Mouse (Mus musculus) G1E (cell line): Measurements from ENCODE around the gene Cln5. TPM values are rescaled to one million over a fixed set of nuclear protein-coding genes. Genes with fewer than 3 reads are reported as not detected.

Experiments used
- ATAC-seq: 2 replicates; pipeline ENCODE4 v1.8.0; 2016; ENCODE audit warnings: mild to moderate bottlenecking; ENCODE audit not compliant: insufficient number of reproducible peaks, poor library complexity, low FRiP score, severe bottlenecking; ENCODE audit errors: extremely low read depth
- DNase-seq: peaks from one replicate; pipeline ENCODE4 v3.0.0; 2012; ENCODE audit warnings: low spot score
- H3K27me3 ChIP-seq: 2 replicates; pipeline ENCODE4 v1.6.1; 2012; ENCODE audit warnings: mild to moderate bottlenecking, low read length, inconsistent platforms; ENCODE audit not compliant: insufficient read depth
- H3K36me3 ChIP-seq: replicated peaks from 2 replicates; pipeline ENCODE3; 2012; ENCODE audit warnings: mild to moderate bottlenecking, inconsistent platforms
- H3K4me1 ChIP-seq: 2 replicates; pipeline ENCODE4 v1.6.1; 2012; ENCODE audit warnings: low read depth, low read length, inconsistent platforms, mixed read lengths; ENCODE audit not compliant: insufficient read depth
- H3K4me3 ChIP-seq: 2 replicates; pipeline ENCODE4 v1.5.1; 2012; ENCODE audit warnings: low read depth, mild to moderate bottlenecking, inconsistent platforms, low read length, moderate library complexity, mixed read lengths
- H3K9me3 ChIP-seq: replicated peaks from 2 replicates; pipeline ENCODE4 v1.6.1; 2012; ENCODE audit warnings: inconsistent platforms
- CTCF ChIP-seq: IDR thresholded peaks from 2 replicates; pipeline ENCODE4 v1.5.1; 2012; ENCODE audit warnings: low read depth, low read length, inconsistent platforms, mixed read lengths
- GATA1 ChIP-seq: IDR thresholded peaks from 2 replicates; pipeline ENCODE4 v1.6.1; 2012; ENCODE audit warnings: borderline replicate concordance, low read length, inconsistent platforms, mixed read lengths
- GATA2 ChIP-seq: IDR thresholded peaks from 2 replicates; pipeline ENCODE4 v1.6.1; 2012; ENCODE audit warnings: low read depth, low read length, inconsistent platforms, borderline replicate concordance
- POLR2AphosphoS5 ChIP-seq: IDR thresholded peaks from 2 replicates; pipeline ENCODE4 v1.6.1; 2012; ENCODE audit warnings: low read depth, low read length, inconsistent platforms; ENCODE audit not compliant: insufficient replicate concordance
- TAL1 ChIP-seq: conservative IDR thresholded peaks from 2 replicates; pipeline ENCODE4 v1.6.1; 2012; ENCODE audit warnings: low read depth, low read length, inconsistent platforms, mixed read lengths
- polyA plus RNA-seq: library from polyadenylated mRNA; stranded (reverse); fragments of >175 nt; gene quantifications from 2 replicates; pipeline ENCODE4 v1.2.3, GENCODE M21; 2012
- total RNA-seq, 2 experiments: library from RNA; stranded (forward) in 1 of 2; stranded (reverse) in 1 of 2; fragments of 200-1000 nt in 1 of 2; fragments of >200 nt in 1 of 2; fragmentation: Nextera tagmentation in 1 of 2; gene quantifications; 2 replicates each; pipeline ENCODE4 v1.2.3; 2014 to 2017

Cln5 gene
- total and polyA plus RNA-seq, 3 experiments = 8.8 to 63.8 (median 49.4) TPM

- ATAC-seq (no peak), DNase-seq (no peak)
- Histone ChIP-seq H3K4me1 (peaks cover 40% of the 10 kb centered on the region), H3K27me3 (no peaks in the 10 kb centered on the region), H3K9me3 (no peaks in the 10 kb centered on the region), H3K4me3 (no peak overlapping the region), H3K36me3 (peaks cover 77% of the 10 kb centered on the region)
- TF ChIP-seq POLR2AphosphoS5 (no peak), GATA1 (no peak), CTCF (no peak), GATA2 (no peak), TAL1 (no peak)
Measured at GRCm38 (mm10) chr14:103075166-103075565, 5.2 kb downstream of the Cln5 start.

- H3K4me1 ChIP-seq = peaks cover 23% of the 10 kb centered on the region; the same call in 1 of the 2 replicates
- TF ChIP-seq GATA2 (no peak), TAL1 (no peak), CTCF (no peak), POLR2AphosphoS5 (no peak)
- no peak for DNase-seq
- H3K9me3 ChIP-seq = no peaks in the 10 kb centered on the region
- no peak overlapping the region for H3K4me3 ChIP-seq
- H3K36me3 ChIP-seq = peaks cover 79% of the 10 kb centered on the region
- ATAC-seq = no peak
- H3K27me3 ChIP-seq = no peaks in the 10 kb centered on the region
Measured at GRCm38 (mm10) chr14:103077272-103078005, 7.4 kb downstream of the Cln5 start.

GRCm38 (mm10) chr14:103078006-103078912 is 8.2 kb downstream of the Cln5 start:
- peaks cover 79% of the 10 kb centered on the region for H3K36me3 ChIP-seq
- ATAC-seq = no peak

GRCm38 (mm10) chr14:103079209-103079977 is 9.4 kb downstream of the Cln5 start:
- Histone ChIP-seq H3K4me3 (no peak overlapping the region), H3K36me3 (peaks cover 80% of the 10 kb centered on the region), H3K4me1 (peaks cover 17% of the 10 kb centered on the region; the same call in 1 of the 2 replicates), H3K9me3 (no peaks in the 10 kb centered on the region), H3K27me3 (no peaks in the 10 kb centered on the region)
- DNase-seq (no peak), ATAC-seq (no peak)
- no peak for TF ChIP-seq CTCF
- no peak for TF ChIP-seq POLR2AphosphoS5
- no peak for TF ChIP-seq GATA2
- no peak for TF ChIP-seq TAL1
- TF ChIP-seq GATA1 = no peak

More at GRCm38 (mm10) chr14:103078006-103078912, 8.2 kb downstream of the Cln5 start:
- H3K4me3 ChIP-seq = no peak overlapping the region
- no peaks in the 10 kb centered on the region for H3K27me3 ChIP-seq
- no peak for DNase-seq
- no peak for TF ChIP-seq GATA1
- no peak for TF ChIP-seq TAL1
- no peak for TF ChIP-seq CTCF
- TF ChIP-seq GATA2 = no peak
- TF ChIP-seq POLR2AphosphoS5 = no peak
- H3K9me3 ChIP-seq = no peaks in the 10 kb centered on the region
- peaks cover 18% of the 10 kb centered on the region; the same call in 1 of the 2 replicates for H3K4me1 ChIP-seq

- DNase-seq = no peak
- H3K4me3 ChIP-seq = no peak overlapping the region
- peaks cover 40% of the 10 kb centered on the region for H3K4me1 ChIP-seq
Measured at GRCm38 (mm10) chr14:103085840-103086533, 16.0 kb downstream of the Cln5 start.

More at GRCm38 (mm10) chr14:103085840-103086533, 16.0 kb downstream of the Cln5 start:
- Histone ChIP-seq H3K36me3 (peaks cover 78% of the 10 kb centered on the region), H3K27me3 (no peaks in the 10 kb centered on the region), H3K9me3 (no peaks in the 10 kb centered on the region)
- TF ChIP-seq GATA2 (no peak), TAL1 (peak; percentile 46), POLR2AphosphoS5 (no peak), GATA1 (no peak)
- ATAC-seq = peak; percentile 51
